Mouse (Mus musculus): ENCODE data around the gene Aldh18a1.

DNA sequence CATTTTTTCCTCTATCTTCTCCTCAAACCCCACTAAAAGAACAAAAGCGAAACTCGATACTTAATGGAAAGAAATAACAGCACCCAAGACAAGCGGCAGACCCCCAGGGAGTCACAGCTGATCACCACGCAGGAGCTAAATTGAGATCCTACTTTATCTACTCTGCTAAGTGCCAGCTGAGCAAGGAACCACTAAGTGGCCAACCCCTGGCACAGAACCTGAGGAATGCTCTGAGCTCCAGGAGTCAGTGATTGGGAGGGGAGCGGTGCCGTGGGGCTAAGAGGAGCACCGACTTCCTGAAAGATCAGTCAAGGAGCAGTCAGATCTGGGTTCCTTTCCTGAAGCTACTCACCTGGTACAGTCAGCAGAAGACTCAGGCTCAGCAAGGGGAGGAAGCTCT lies 83.9 kb downstream of the Aldh18a1 start:
- TF ChIP-seq CTCF (IDR thresholded peaks at IDR 0.05; ENCODE audit: extremely low read depth, insufficient read depth, insufficient read length, insufficient replicate concordance): no peak
- no peak for TF ChIP-seq POLR2A (IDR thresholded peaks at IDR 0.05; ENCODE audit: low read depth, low read length)

All from spleen, adult 2 months (tissue).